Mouse (Mus musculus) limb, embryonic 12.5 days (tissue): ENCODE data around the gene Xkr7. TPM values are rescaled to one million over a fixed set of nuclear protein-coding genes. Genes with fewer than 3 reads are reported as not detected.

Experiments
- ATAC-seq: fragments of 200-750 bp; cut with Nextera tagmentation; 2 replicates; pipeline ENCODE4 v1.8.0; 2017; ENCODE audit warnings: low read depth, moderate TSS enrichment; ENCODE audit not compliant: insufficient number of reproducible peaks, insufficient read depth, low FRiP score, low TSS enrichment
- H3K27ac ChIP-seq: fragments of 300-500 bp; sonication (generic); 2 replicates; pipeline ENCODE4 v1.5.1; 2016; ENCODE audit warnings: mild to moderate bottlenecking, moderate library complexity
- H3K27me3 ChIP-seq: fragments of 300-500 bp; sonication (generic); 2 replicates; pipeline ENCODE4 v1.6.1; 2016; ENCODE audit warnings: mild to moderate bottlenecking, moderate library complexity
- H3K36me3 ChIP-seq: fragments of 300-500 bp; sonication (generic); 2 replicates; pipeline ENCODE4 v1.6.1; 2016; ENCODE audit warnings: mild to moderate bottlenecking, moderate library complexity
- H3K4me1 ChIP-seq: fragments of 300-500 bp; sonication (generic); replicated peaks from 2 replicates; pipeline ENCODE4 v1.6.1; 2016
- H3K4me2 ChIP-seq: fragments of 300-500 bp; sonication (generic); 2 replicates; pipeline ENCODE4 v1.6.1; 2016; ENCODE audit warnings: mild to moderate bottlenecking, moderate library complexity
- H3K4me3 ChIP-seq: fragments of 300-500 bp; sonication (generic); replicated peaks from 2 replicates; pipeline ENCODE4 v1.5.1; 2016; ENCODE audit warnings: mild to moderate bottlenecking
- H3K9ac ChIP-seq: fragments of 300-500 bp; sonication (generic); replicated peaks from 2 replicates; pipeline ENCODE4 v1.6.1; 2016; ENCODE audit warnings: mild to moderate bottlenecking, moderate library complexity
- H3K9me3 ChIP-seq: fragments of 300-500 bp; sonication (generic); 2 replicates; pipeline ENCODE4 v1.6.1; 2016; ENCODE audit warnings: mild to moderate bottlenecking, moderate library complexity
- WGBS: fragments of 180-500 bp; shearing (Covaris S2); methylation state at CpG from one replicate; pipeline ENCODE4 v1.1.7; 2016; 5-methylcytosine and 5-hydroxymethylcytosine counted together
- polyA plus RNA-seq: library from polyadenylated mRNA; unstranded; fragments of >200 nt; fragmentation: Nextera tagmentation; extraction: Ambion mirVana; gene quantifications from 2 replicates; pipeline ENCODE4 v1.2.1, GENCODE M21; 2016

The Xkr7 gene
- polyA plus RNA-seq, 1 experiment from 2014 or later: not detected

DNA sequence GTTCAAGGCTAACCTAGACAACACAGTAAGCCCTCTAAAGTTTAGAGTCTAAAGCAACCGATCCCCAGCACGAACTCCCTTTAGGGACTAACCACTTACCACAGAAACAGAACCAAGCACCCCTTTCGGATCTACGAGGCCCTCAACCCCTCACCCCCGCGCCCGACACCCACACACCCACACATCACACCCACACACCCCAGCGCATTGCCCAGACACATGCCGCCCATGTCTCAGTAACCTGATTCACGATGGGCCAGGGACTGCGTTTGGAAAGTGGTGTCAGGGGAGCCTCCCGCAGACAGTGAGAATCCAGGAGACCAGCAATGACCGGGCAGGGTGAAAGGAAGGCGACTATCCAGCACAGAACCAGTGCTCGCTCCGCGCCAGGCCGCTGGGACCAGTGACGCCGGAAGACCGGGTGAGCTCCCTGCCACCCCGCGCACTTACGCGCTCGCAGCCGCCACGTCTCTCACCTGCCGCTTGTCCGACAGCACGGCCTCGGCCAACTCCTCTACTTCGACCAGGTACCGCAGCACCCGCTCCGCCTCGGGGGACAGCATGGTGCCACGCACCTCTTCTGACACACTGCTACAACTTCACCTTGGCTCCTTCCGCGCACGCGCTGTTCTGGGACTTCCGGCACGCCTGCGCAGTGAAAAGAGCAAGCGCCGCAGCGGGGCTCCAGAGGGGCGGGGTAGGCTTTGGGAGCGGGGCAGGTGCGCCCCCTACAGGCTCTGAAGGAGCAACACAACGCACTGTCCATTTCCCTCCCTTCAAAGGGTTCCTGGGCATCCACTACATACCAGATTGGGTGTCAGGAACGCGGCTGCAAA is 16.7 kb upstream of the Xkr7 start, which contains the start of gene Pdrg1:
Pdrg1 (minus strand) TSS at position 670 of the 836 bp plus-strand sequence.
- Histone ChIP-seq H3K9me3 (no peaks in the 10 kb centered on the region), H3K4me1 (peaks cover 13% of the 10 kb centered on the region), H3K36me3 (peaks cover 37% of the 10 kb centered on the region), H3K27me3 (peaks cover 10% of the 10 kb centered on the region; the same call in 1 of the 2 replicates), H3K9ac (peak within 1 kb of the TSS; percentile 86), H3K27ac (no peak within 1 kb of the TSS), H3K4me3 (peak within 1 kb of the TSS; percentile 94), H3K4me2 (peak within 1 kb of the TSS; percentile 97)
- WGBS: 2% methylated on average over 54 of the region's 54 CpGs
- ATAC-seq: peak; percentile 96

DNA sequence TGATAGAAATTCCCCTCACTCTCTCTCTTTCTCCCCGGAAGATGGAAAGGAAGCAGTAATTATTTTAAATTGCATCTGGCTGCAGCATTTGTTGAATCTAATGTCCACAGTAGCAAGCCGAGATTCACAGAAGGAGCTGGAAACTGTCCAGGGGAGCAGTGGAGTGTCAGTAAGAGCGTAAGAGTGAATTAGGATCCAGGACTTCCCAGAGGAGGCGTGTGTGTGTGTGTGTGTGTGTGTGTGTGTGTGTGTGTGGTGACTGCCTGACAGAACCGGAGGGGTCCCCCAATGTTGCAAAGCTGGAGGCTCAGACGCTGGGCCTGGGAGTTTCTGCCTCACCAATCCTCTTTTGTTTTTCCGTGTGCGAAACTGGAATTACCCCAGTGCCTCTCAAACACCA is 15.8 kb upstream of the Xkr7 start:
- Histone ChIP-seq H3K4me2 (peak overlapping the region; percentile 97; the same call in 1 of the 2 replicates), H3K9ac (no peak overlapping the region), H3K4me3 (no peak overlapping the region), H3K9me3 (no peaks in the 10 kb centered on the region), H3K4me1 (peaks cover 13% of the 10 kb centered on the region), H3K36me3 (peaks cover 31% of the 10 kb centered on the region), H3K27ac (no peak overlapping the region), H3K27me3 (peaks cover 10% of the 10 kb centered on the region; the same call in 1 of the 2 replicates)
- 54% methylated on average over 8 of the region's 8 CpGs for WGBS
- no peak for ATAC-seq

DNA sequence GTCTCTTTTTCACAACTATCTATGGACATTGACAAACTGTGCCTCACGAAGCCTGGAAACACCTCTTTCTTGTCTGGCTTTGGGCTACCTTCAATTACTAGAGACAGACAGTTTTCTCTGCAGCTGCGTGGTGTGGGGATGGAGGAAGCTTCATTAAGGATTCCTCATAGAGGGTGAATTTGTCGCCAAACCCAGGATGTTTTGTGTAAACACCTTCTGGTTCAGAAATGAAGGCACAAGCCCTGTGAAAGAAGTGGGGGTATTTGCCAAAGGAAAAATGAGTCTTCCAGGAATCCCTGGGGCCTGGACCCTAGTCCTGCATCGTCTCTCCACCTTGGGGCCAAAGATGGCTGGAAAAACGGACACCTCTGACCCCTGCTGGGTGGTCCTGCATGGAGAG is 14.9 kb upstream of the Xkr7 start:
- no peak overlapping the region for H3K27ac ChIP-seq
- H3K9ac ChIP-seq: no peak overlapping the region
- H3K27me3 ChIP-seq: peaks cover 10% of the 10 kb centered on the region; the same call in 1 of the 2 replicates
- WGBS: 41% methylated on average over 5 of the region's 5 CpGs
- peaks cover 21% of the 10 kb centered on the region for H3K36me3 ChIP-seq
- H3K4me2 ChIP-seq: no peak overlapping the region
- no peak overlapping the region for H3K4me3 ChIP-seq
- H3K9me3 ChIP-seq: no peaks in the 10 kb centered on the region
- peaks cover 13% of the 10 kb centered on the region for H3K4me1 ChIP-seq
- no peak for ATAC-seq

- Histone ChIP-seq H3K4me2 (no peak overlapping the region), H3K4me1 (peaks cover 7% of the 10 kb centered on the region), H3K9ac (no peak overlapping the region), H3K27ac (no peak overlapping the region), H3K9me3 (no peaks in the 10 kb centered on the region), H3K27me3 (peaks cover 10% of the 10 kb centered on the region; the same call in 1 of the 2 replicates), H3K4me3 (no peak overlapping the region), H3K36me3 (no peaks in the 10 kb centered on the region)
- no peak for ATAC-seq
- WGBS: 85% methylated on average over 3 of the region's 3 CpGs
Observed at GRCm38 (mm10) chr2:153019355-153019754, 12.3 kb upstream of the Xkr7 start.

DNA sequence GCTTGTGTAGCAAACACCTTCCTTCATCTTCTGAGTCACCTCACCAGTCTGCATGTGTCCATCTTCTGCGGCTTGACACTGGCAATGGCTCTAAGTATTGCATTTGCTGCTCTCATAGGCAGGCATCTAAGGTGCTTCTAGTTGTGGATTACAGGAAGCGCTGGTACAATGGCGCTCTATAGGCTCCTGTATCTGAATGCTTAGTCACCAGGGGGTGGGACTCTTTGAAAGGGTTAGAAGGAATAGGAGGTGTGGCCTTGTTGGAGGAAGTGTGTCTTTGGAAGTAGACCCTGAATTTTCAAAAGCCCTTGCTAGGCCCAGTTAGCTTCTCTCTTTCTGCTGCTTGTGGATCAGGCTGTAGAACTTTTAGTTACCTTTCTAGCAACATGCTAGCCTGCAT is 10.5 kb upstream of the Xkr7 start:
- Histone ChIP-seq H3K4me1 (no peaks in the 10 kb centered on the region), H3K27ac (no peak overlapping the region), H3K36me3 (no peaks in the 10 kb centered on the region), H3K4me3 (no peak overlapping the region), H3K9ac (no peak overlapping the region), H3K9me3 (no peaks in the 10 kb centered on the region), H3K27me3 (peaks cover 12% of the 10 kb centered on the region; the same call in 1 of the 2 replicates), H3K4me2 (no peak overlapping the region)
- no peak for ATAC-seq
- 76% methylated on average over 3 of the region's 3 CpGs for WGBS

DNA sequence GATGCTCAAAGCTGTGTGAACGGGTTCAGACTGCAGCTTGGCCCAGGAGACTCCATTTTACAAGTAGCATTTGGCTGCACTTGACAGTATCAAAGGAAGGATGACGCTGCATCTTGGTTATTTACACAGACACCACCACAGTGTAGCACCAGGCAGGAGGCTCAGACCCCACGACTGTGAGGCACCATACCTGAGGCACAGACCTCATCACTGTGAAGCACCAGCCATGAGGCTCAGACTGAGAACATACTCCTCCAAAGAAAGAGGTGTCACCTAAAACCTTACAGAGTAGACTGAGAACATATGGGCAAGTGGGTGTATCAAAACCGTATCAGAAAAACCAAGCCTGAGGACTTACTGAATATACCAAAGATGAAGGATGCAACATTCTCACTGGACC is 8.8 kb upstream of the Xkr7 start:
- no peaks in the 10 kb centered on the region for H3K4me1 ChIP-seq
- H3K36me3 ChIP-seq: no peaks in the 10 kb centered on the region
- WGBS: 50% methylated on average over 4 of the region's 4 CpGs
- H3K9ac ChIP-seq: no peak overlapping the region
- H3K27me3 ChIP-seq: peaks cover 15% of the 10 kb centered on the region
- no peak overlapping the region for H3K4me2 ChIP-seq
- no peaks in the 10 kb centered on the region for H3K9me3 ChIP-seq
- H3K27ac ChIP-seq: no peak overlapping the region
- H3K4me3 ChIP-seq: no peak overlapping the region
- ATAC-seq: no peak

- H3K27ac ChIP-seq: no peak overlapping the region
- H3K9me3 ChIP-seq: no peaks in the 10 kb centered on the region
- H3K4me1 ChIP-seq: no peaks in the 10 kb centered on the region
- H3K9ac ChIP-seq: no peak overlapping the region
- no peak overlapping the region for H3K4me3 ChIP-seq
- H3K4me2 ChIP-seq: no peak overlapping the region
- peaks cover 43% of the 10 kb centered on the region for H3K27me3 ChIP-seq
- ATAC-seq: no peak
- 80% methylated on average over 7 of the region's 7 CpGs for WGBS
- no peaks in the 10 kb centered on the region for H3K36me3 ChIP-seq
Observed at GRCm38 (mm10) chr2:153026052-153026451, 5.6 kb upstream of the Xkr7 start.

GRCm38 (mm10) chr2:153027501-153027900 is 4.2 kb upstream of the Xkr7 start:
- H3K27ac ChIP-seq: no peak overlapping the region
- WGBS: 50% methylated on average over 4 of the region's 4 CpGs
- no peak for ATAC-seq
- H3K27me3 ChIP-seq: peaks cover 57% of the 10 kb centered on the region
- no peaks in the 10 kb centered on the region for H3K9me3 ChIP-seq
- peaks cover 9% of the 10 kb centered on the region for H3K4me1 ChIP-seq
- H3K4me3 ChIP-seq: no peak overlapping the region
- no peaks in the 10 kb centered on the region for H3K36me3 ChIP-seq
- H3K4me2 ChIP-seq: no peak overlapping the region
- no peak overlapping the region for H3K9ac ChIP-seq

DNA sequence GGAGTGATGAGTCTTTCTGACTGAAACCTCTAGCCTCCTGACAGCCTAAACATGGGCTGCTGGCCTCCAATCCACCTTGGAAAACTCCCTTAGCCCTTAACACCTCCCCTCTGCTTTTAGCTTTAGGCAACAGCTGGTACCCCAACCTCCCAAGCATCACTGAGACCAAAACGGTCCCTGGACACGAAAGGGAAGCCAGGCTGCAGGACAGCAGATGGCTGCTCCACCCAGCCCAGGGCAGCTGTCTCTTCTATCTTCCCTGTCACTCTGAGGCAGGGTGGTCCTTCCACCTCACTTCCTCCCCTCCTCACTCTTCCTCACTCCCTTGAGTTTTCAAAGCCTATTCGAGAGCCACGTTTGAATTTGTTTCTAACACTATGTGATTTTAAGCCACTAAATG is 1.2 kb upstream of the Xkr7 start:
- no peak overlapping the region for H3K4me2 ChIP-seq
- H3K4me3 ChIP-seq: no peak overlapping the region
- peaks cover 84% of the 10 kb centered on the region for H3K27me3 ChIP-seq
- no peaks in the 10 kb centered on the region for H3K36me3 ChIP-seq
- no peaks in the 10 kb centered on the region for H3K9me3 ChIP-seq
- WGBS: 14% methylated on average over 4 of the region's 4 CpGs
- ATAC-seq: no peak
- no peak overlapping the region for H3K27ac ChIP-seq
- H3K9ac ChIP-seq: no peak overlapping the region
- peaks cover 10% of the 10 kb centered on the region for H3K4me1 ChIP-seq

DNA sequence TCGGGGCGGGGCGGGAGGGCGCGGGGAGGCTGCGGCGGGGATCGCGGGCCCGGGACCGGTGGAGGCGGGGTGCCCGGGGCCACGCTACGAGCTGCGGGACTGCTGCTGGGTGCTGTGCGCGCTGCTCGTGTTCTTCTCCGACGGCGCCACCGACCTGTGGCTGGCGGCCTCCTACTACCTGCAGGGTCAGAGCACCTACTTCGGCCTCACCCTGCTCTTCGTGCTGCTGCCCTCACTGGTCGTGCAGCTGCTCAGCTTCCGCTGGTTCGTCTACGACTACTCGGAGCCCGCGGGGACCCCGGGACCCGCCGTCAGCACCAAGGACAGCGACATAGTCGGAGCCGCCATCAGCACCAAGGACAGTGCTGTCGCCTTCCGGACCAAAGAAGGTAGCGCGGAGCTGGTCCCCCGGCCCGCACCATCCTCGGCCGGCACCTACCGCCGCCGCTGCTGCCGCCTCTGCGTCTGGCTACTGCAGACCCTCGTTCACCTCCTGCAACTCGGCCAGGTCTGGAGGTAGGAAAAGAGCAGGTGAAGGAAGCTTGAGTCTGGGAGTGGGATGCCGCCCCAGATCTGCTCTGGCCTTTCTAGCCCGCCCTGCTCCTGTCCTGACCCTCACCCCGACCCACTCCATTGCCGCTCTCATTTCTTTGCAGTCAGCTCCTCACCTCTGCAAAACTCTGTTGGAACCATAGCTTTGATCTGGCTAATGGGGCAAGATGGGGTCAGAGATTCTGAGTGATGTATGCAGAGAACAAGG is 611 bp downstream of the Xkr7 start:
- Histone ChIP-seq H3K4me1 (peaks cover 10% of the 10 kb centered on the region), H3K9me3 (no peaks in the 10 kb centered on the region), H3K4me3 (peak overlapping the region; percentile 50), H3K27me3 (peaks cover 91% of the 10 kb centered on the region), H3K9ac (no peak overlapping the region), H3K27ac (no peak overlapping the region), H3K36me3 (no peaks in the 10 kb centered on the region), H3K4me2 (peak overlapping the region; percentile 86)
- peak; percentile 76; the same call in 1 of the 2 replicates for ATAC-seq
- 1% methylated on average over 48 of the region's 58 CpGs for whole genome bisulfite sequencing

- ATAC-seq: no peak
- H3K27ac ChIP-seq: no peak overlapping the region
- no peak overlapping the region for H3K9ac ChIP-seq
- H3K4me3 ChIP-seq: no peak overlapping the region
- H3K9me3 ChIP-seq: no peaks in the 10 kb centered on the region
- H3K27me3 ChIP-seq: peaks cover 92% of the 10 kb centered on the region
- 16% methylated on average over 4 of the region's 4 CpGs for WGBS
- H3K4me1 ChIP-seq: peaks cover 10% of the 10 kb centered on the region
- no peaks in the 10 kb centered on the region for H3K36me3 ChIP-seq
- H3K4me2 ChIP-seq: no peak overlapping the region
Observed at GRCm38 (mm10) chr2:153032973-153033372, 1.3 kb downstream of the Xkr7 start.
